Mouse (Mus musculus) kidney, adult 11 months (tissue): ENCODE results near the gene Ccdc127.

Experiments used
- DNase-seq: peaks from one replicate; pipeline ENCODE4 v3.0.0; 2022

Ccdc127 gene

DNA sequence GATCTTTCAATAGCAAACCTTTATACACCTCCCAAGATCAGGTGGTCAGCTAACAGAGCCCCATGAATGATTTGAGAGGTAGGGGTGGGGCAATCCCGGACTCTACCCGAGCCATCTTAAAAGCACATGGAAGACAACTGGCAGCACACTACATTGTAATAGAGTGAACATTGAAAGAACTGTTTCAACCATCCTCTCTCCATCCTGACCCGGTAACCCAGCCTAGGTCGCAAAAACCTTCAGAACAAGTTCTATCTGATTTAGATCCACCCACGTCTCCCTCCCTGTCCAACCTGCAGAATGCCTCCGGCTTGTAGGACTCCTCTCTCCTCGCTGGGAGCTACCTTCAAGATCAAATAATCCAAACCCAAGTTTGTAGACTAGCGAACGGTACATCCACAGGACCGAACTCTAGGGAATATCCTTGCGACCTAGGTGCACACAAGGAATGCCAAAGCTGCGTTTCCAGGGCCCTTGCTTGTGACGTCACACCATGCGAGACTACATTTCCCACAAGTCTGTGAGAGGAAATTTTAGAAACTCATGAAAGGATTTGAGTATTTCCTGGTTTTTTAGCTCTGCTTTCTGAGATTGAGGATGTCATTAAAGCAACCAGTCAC lies 40.4 kb downstream of the Ccdc127 start, which contains the start of gene Zfp72:
Gene Zfp72, minus strand, starts transcription at position 466 of the 620 bp plus-strand sequence.
- DNase-seq = peak; percentile 71

DNA sequence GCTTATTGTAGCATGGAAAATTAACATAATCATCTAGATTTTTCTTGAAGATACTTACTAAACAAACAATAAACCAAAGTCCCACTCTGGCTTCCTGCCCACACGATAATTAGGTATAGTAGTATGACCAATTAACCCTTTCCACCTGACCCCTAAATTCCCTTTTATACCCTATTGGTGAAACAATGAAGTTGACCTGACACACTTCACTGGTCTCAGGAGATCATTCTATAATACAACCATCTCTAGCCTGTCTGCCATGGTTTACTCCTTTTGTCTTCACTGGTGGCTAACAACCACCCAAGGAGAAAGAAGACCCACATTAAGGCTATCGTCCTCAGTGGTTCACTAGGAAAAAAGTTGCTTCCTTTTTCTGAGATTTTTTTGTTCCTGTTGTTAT lies 41.0 kb downstream of the Ccdc127 start:
- DNase-seq = no peak

DNA sequence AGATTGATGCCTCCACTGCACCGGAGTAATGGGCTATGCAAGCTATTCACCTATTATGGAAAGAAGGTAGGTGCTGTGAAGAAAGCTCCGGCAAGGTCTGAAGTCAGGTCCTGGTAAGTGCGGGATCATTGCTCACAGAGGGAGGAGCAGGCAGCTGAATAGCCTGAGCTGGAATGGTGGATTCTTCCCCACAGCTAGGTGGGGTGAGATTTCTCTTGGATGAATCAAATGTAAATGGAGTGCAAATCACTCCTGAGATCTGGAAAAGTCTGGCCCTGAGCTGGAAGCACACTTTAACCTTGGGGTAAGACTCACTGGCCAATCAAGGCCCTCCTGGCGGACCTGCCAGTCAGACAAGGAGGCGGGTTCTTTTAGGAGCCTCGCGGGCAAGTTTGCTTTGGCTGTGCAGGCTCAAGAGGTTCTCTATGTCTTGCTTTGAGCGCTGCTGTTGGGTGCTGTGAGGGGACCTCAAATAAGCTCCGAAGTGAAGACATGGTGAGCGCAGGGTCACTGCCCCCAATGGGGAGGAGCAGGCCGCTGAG lies 49.3 kb downstream of the Ccdc127 start, which contains the start of gene Ftl1-ps1:
Gene Ftl1-ps1, plus strand, starts transcription at position 397 of the 542 bp plus-strand sequence.
- peak; percentile 7 for DNase-seq
